Mouse (Mus musculus) T-helper 2 cell (primary cell): ENCODE measurements around the gene Mrfap1.
"Not testable (repeated sequence)": the region's sequence is repeated elsewhere in the genome, so short reads cannot be mapped to it uniquely, and the experiment has no call there.

Experiments
- in situ Hi-C: fragments of 300-600 bp; cut with MboI, MseI; formaldehyde crosslinking; loops from one replicate; pipeline ENCODE4 v1.15.1; 2025; ENCODE audit warnings: high pct_unique_total_duplicates

Gene Mrfap1

DNA sequence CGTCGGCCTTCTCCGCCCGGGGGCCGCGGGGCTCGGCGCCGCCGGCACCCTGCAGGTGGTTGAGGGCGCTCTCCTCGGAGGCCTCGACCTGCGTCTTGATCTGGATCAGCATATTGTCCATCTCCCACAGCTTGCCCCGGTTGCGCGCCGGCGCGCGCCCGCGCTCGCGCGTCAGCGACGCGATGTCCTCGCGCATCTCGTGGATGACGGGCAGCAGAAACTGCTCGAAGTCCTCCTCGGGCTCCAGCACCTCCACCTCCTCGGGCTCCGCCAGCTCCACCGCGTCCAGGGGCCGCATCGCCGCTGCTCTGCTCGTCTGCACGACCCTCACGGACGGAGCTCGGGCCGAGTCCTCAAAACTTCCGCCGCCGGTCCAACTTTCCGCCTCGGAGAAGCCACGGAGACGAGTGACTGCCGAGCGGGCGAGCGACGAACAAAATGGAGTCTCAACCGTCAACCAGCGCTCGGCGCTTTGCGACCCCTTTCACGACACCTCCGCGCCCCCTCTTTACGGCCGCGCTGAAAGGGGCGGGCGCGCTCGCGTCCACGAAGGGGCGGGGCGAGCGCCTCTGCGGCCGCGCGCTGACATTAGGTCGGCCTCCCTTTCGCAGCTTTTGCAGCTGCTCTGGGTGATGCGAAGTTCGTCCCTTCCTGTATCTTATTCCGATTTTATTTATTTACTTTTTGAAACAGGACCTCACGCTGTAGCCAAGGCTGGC lies at the start of gene Mrfap1:
Gene Mrfap1 (minus strand): TSS at position 477 of the 719 bp plus-strand sequence.
- in situ Hi-C loops = not testable (repeated sequence)

DNA sequence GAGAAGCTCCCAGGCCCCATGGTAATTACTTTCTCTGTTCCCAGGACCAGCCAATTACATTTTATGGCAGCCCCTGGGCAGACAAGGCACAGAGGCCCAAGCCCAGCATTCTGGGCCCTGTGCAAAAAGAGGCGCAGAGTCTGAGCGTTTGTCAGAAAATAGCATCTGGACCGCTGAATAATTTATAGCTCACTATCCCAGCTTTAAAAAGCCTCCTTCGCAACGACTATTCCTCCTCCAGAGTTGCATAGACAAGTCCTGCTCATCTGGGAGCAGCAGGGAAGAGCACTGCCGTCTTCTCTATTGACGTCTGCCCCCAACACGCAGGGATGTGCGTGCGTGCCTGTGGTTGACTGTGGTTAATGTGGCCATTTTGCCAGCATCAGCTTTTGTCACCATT lies 47.9 kb upstream of the Mrfap1 start:
- in situ Hi-C loops = no loop called here

GRCm38 (mm10) chr5:36841701-36842100 lies 45.1 kb upstream of the Mrfap1 start:
- in situ Hi-C loops = no loop called here

- in situ Hi-C loops = no loop called here
Measured at GRCm38 (mm10) chr5:36840092-36840491, 43.5 kb upstream of the Mrfap1 start.

DNA sequence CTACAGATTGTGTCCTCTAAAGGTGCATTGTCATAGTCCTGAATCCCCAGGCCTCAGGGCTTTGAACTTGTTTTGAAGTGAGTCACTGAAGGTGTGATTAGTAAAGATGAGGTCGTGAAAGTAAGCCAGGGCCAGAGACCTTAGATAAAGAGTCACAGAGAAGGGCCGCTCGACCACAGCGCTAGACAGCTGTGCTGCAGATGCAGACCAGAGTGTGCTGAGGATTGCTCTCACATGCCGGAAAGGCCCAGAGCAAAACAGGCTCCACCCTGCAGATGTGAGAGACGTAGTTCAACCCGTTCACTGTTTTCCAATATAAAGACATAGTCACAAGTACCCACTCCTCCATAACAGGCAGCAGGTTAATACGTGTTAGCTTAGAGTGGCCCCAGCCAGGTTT lies 43.0 kb upstream of the Mrfap1 start:
- in situ Hi-C loops = no loop called here

- in situ Hi-C loops = no loop called here
Measured at GRCm38 (mm10) chr5:36839032-36839431, 42.5 kb upstream of the Mrfap1 start.

- in situ Hi-C loops = no loop called here
Measured at GRCm38 (mm10) chr5:36835933-36836332, 39.4 kb upstream of the Mrfap1 start.

DNA sequence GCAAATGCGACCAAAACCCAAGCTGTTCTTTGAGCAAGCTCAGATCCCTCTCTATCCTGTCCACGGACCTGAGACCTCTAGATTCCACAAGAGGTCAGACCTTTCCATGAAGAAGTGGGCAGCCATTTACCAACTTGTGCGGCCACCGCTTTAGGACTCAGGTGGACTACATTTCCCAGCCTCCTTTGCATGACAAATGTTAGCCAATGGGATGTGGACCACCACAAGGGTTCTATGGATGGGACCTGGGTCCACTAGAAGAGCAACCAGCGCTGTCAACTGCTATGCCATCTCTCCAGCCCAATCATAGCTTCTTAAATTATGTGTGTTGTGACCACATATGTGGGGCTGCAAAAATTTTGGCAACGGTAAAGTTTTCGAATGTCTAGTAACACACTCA lies 34.7 kb upstream of the Mrfap1 start:
- in situ Hi-C loops = loop anchor here (5.0 kb wide), 1 partner anchor 79 kb away; no protein-coding TSS in a partner anchor

DNA sequence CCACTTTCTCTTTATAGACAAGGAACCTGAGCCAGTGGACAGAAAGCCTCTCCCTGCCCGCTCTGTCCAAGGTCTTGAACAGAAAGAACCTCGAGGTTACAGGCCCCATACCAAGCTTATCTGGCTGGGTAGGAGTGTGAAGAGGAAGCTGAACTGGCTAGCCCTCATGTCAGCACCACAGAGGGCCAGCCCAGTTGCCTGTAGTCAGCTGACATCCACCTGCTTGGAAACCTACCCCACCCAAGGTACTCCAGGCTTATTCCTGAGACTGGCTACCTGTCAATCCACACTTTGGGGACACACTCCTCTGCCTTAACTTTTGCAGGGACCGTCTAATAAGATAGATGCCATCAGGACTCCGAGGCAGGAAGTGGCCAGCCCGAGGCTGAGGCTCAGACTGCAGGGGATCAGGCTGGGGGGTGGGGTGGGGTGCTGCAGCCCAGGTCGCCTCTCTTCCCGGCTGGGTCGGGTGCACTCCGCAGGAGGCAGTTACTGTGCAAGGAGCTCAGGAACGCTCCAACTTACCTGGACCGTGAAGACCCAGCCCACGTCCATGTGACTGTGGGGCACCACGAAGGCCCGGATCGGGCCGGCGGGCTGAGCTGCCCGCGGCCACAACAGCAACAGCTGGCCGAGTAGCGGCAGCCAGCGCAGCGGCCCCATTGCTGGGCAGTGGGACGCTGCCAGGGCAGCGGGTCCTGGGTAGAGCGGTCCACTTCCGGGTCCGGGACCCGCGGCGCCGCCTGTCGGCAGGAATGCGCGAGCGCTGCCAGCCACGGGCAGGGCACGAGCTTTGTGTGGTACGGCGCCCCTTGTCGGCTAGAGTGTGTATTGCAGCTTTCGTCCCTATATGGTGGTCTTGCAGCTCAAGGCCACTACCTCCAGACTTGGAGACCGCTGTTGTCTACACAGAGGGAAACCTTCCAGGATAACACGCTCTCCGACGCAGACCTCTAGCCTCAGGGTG lies 33.6 kb upstream of the Mrfap1 start, which contains the start of gene Man2b2:
Gene Man2b2 (minus strand): TSS at position 741 of the 967 bp plus-strand sequence.
- in situ Hi-C loops = loop anchor here (5.0 kb wide), 1 partner anchor 78 kb away; no protein-coding TSS in a partner anchor

DNA sequence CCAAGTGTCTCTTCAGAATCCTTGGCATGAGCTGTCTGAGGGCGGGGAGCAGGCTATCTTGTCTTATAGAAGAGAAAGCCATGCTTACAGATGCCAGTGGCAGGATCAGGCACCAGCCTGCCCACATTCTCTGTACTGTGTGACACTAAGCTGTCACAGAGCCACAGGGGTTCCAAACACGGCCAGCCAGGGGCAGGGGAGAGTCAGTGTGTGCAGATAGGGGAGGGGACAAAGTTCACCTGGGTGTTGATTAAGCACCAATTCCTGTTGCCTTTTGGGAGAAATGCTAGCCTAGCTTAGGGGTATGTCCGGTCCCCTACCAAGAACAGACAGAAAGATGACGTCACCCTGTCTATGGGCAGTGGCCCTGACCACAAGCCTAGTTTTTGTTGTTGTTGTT lies 32.5 kb upstream of the Mrfap1 start:
- in situ Hi-C loops = no loop called here

DNA sequence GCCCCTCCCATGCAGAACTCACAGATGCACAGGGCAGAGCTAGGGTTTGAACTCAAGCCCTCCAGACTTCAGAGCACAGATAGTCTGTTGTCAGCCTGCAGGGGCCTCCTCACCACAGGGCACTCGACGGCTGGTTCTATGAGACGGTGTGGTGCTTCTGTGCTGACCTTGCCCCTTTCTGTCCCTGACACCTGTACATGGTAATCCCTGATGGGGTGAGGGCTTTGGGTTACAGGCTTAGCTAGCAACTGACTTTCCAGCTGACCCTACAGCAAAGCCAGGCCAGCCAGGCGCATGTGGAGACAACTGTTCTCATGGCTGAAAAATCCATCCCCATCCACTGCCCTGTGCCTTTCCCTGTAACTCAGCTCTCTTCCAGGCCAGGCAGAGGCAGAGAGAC lies 26.3 kb upstream of the Mrfap1 start:
- in situ Hi-C loops = no loop called here

DNA sequence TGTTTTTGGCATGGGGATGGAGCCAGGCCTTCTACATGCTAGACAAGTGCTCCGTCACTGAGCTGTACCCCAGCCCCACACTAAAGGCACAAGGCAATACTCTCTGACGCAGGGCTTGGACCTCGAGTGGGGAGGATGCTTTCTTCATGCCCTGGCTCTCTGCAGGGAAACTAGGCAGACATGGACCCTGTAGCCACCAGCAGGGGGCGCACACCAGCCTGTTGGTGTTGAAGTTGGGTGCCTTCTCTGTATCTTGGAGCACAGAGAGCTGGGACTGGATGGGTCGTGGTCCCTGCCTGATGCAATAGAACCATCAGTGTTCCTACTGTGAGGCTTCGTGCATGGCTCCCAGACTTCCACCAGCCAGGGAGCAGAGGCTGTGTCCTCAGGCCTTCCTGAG lies 23.6 kb upstream of the Mrfap1 start:
- in situ Hi-C loops = no loop called here

GRCm38 (mm10) chr5:36819742-36820141 lies 23.2 kb upstream of the Mrfap1 start:
- in situ Hi-C loops = no loop called here

DNA sequence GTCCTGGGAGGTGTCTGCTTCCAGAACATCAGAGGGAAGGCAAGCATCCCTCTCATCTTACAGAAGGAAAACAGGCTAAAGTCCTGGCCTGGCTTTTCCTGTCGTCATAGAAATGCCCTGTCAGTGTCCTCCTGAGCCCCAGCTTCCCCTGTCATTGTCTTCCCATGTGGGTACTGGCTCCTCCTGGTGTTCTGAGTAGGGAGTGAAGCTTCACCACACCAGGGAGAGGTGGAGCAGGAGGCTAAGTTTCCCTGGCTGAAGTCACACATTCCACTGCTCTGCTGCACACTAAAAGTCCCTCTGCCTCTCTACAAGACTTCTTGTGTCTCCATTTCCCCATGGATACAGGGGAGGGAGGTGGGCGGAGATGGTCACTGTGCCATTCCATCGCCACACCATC lies 21.2 kb upstream of the Mrfap1 start:
- in situ Hi-C loops = no loop called here

DNA sequence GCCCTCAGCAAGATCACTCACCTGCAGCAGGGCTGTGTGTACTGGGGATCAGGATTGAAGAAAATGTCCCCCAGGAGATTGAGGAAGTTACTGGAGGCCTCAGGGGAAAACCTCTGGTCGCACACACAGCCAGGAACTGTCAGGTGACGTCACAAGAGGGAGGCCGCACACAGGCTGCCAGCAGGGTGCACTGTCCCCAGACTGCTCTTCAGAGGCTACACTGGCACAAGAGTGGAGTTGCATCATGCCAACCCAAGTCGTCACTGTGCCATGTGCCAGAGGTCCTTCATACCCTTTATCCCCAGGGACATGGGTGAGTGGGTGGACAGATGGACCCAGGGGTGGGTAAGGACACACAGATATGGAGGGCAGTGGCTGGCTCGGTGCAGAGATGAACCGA lies 18.0 kb upstream of the Mrfap1 start:
- in situ Hi-C loops = no loop called here

DNA sequence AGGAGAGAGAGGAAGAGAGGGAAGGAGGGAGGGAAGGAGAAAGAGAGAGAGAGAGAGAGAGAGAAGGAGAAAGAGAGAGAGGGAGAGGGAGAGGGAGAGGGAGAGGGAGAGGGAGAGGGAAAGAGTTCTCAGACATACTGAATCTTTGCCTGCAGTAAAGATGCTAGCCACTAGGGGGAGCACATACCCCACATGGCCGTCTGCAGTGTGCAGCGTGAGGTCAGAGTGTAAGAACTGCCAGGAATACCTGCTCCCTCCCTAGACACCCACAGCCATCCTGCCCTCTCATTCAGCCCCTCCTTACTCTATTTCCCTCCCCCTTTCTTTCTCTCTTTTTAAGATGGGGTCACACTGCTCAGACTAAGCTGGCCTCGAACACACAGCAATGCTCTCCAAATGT lies 14.8 kb upstream of the Mrfap1 start:
- in situ Hi-C loops = no loop called here

- in situ Hi-C loops = no loop called here
Measured at GRCm38 (mm10) chr5:36810634-36811033, 14.1 kb upstream of the Mrfap1 start.

DNA sequence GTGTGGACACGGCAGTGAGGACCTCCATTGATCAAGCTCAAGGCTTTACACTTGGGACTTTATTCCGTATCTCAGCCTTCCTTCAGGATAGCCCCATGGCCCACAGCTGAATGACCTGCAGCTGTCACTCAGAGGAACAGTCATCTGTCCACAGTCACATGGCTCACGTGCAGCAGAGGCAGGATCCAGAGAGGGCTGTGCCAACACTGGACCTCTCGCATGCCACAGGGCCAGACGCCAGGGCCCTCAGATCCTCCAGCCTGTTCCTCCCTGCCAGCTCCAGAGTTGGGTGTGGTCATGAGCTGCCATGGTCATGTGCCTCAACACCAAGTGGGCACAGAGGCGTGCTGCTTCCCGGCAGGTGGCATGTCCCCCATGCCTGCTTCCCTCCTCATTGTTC lies 12.6 kb upstream of the Mrfap1 start:
- in situ Hi-C loops = loop anchor here (5.0 kb wide), 1 partner anchor 63 kb away; no protein-coding TSS in a partner anchor

DNA sequence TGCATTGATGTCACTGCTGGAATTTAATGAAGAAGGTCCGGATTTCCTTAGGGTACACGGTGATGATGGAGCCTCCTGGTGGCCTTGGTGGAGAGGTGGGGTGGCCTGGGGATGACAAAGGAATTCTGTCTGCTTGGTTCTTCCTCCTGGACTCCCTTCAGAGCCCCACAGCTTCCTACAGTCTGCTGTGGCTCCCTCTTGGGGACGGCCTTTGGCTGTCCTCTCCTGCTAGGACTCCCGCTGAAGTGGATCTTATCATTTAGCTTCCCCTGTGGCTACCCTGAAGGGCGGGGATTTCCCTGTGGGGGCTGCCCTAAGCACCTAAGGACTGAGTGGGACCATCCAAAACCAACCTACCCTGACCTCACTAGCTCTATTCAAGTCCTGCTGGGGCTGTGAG lies 10.5 kb upstream of the Mrfap1 start:
- in situ Hi-C loops = loop anchor here (5.0 kb wide), 1 partner anchor 65 kb away; no protein-coding TSS in a partner anchor

DNA sequence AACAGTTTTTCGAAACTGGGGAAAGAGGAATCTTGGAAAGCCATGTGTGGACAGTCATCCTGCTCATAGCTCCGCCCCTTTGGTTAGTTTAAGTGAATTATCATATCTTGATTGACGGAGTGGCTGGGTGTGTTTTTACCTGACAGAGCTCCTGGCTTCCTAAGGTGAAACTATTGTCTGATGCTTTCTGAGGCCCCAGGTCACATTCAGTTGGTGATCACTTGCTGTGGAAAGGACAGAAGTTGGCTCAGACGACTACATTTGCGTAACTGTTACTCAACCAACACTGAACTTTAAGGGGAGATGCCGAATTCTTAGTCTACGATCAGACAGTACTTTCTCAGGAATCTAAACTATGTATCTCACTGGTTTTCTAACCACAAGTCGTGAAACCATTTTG lies 719 bp upstream of the Mrfap1 start:
- in situ Hi-C loops = no loop called here

- in situ Hi-C loops = not testable (repeated sequence)
Measured at GRCm38 (mm10) chr5:36795647-36796295, 801 bp downstream of the Mrfap1 start.

DNA sequence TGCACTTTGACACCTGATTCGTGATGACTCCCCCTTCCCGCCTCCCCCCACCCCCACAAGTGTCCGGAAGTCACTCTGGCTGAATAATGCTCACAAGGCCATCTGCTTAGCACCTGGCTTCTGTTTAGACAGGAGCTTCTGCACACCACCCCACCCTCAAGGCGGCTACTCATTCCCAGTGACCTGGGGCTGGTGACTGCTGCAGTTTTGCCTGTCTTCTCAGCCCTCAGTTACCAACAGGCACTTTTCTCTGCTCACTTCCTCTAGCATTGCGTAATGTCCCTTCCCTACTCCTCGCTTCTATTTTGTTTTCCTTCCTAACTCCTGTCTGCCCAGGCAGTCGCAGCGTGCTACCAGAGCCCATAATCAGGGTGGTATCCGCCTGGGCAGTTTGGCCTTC lies 4.7 kb downstream of the Mrfap1 start:
- in situ Hi-C loops = loop anchor here (5.0 kb wide), 1 partner anchor 35 kb away; no protein-coding TSS in a partner anchor
